Mouse (Mus musculus): Measurements from ENCODE around the gene Rpl39.

Rpl39 gene

DNA sequence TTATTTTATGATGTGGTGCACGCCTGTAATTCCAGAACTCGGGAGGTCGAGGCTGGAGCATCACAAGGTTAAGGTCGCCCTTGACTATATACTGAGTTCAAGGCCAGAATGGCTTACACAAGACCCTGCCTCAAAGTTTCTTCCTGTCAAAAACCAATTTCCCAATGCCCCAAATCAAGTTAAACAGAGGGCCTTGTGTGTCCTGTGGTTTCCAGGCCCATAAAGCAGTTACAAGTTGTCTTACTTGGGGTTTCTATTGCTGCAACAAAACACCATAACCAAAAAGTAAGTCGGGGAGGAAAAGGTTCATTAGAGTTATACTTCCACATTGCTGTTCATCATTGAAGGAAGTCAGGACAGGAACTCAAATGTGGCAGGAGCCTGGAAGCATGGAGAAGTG is 16.4 kb downstream of the Rpl39 start:
- in situ Hi-C loops (cut with MboI, MseI) = no loop called here

- in situ Hi-C loops (cut with MboI, MseI) = no loop called here
Observed at GRCm38 (mm10) chrX:37067299-37067698, 17.9 kb downstream of the Rpl39 start.

- in situ Hi-C loops (cut with MboI, MseI) = no loop called here
Observed at GRCm38 (mm10) chrX:37063902-37064301, 21.3 kb downstream of the Rpl39 start.

- in situ Hi-C loops (cut with MboI, MseI) = no loop called here
Observed at GRCm38 (mm10) chrX:37048890-37049823, 36.0 kb downstream of the Rpl39 start.

- in situ Hi-C loops (cut with MboI, MseI) = no loop called here
Observed at GRCm38 (mm10) chrX:37048066-37048889, 36.9 kb downstream of the Rpl39 start, which contains the start of gene Sowahd. Gene Sowahd (plus strand): TSS chrX:37048845.

DNA sequence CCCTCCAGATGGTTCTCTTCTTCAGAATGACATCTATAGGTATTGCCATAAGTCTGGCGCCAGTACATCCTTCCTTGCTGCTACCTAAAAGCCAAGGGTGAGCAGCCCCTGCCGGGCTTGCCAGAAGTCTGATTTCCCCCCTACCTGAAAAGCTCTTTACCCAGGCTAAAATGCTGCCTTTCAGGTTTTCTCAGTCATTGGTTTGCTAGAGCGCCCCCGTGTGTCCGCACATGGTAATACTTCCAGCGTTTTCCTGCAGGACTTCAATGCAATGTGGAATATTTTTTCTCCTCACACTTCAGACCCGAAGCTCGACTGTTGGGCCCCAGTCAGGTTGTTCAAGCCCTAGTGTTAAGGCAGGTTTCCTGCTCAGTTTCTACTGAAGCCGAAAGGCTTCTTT is 42.5 kb downstream of the Rpl39 start:
- in situ Hi-C loops (cut with MboI, MseI) = no loop called here

All from regulatory T cell (primary cell).